Mouse (Mus musculus) G1E (cell line): ENCODE measurements around the gene Mknk1. TPM values are rescaled to one million over a fixed set of nuclear protein-coding genes. Genes with fewer than 3 reads are reported as not detected.

ENCODE experiments used
- ATAC-seq: 2 replicates; pipeline ENCODE4 v1.8.0; 2016; ENCODE audit warnings: mild to moderate bottlenecking; ENCODE audit not compliant: insufficient number of reproducible peaks, poor library complexity, low FRiP score, severe bottlenecking; ENCODE audit errors: extremely low read depth
- DNase-seq: peaks from one replicate; pipeline ENCODE4 v3.0.0; 2012; ENCODE audit warnings: low spot score
- H3K27me3 ChIP-seq: 2 replicates; pipeline ENCODE4 v1.6.1; 2012; ENCODE audit warnings: mild to moderate bottlenecking, low read length, inconsistent platforms; ENCODE audit not compliant: insufficient read depth
- H3K36me3 ChIP-seq: replicated peaks from 2 replicates; pipeline ENCODE3; 2012; ENCODE audit warnings: mild to moderate bottlenecking, inconsistent platforms
- H3K4me1 ChIP-seq: 2 replicates; pipeline ENCODE4 v1.6.1; 2012; ENCODE audit warnings: low read depth, low read length, inconsistent platforms, mixed read lengths; ENCODE audit not compliant: insufficient read depth
- H3K4me3 ChIP-seq: 2 replicates; pipeline ENCODE4 v1.5.1; 2012; ENCODE audit warnings: low read depth, mild to moderate bottlenecking, inconsistent platforms, low read length, moderate library complexity, mixed read lengths
- H3K9me3 ChIP-seq: replicated peaks from 2 replicates; pipeline ENCODE4 v1.6.1; 2012; ENCODE audit warnings: inconsistent platforms
- CTCF ChIP-seq: IDR thresholded peaks from 2 replicates; pipeline ENCODE4 v1.5.1; 2012; ENCODE audit warnings: low read depth, low read length, inconsistent platforms, mixed read lengths
- GATA1 ChIP-seq: IDR thresholded peaks from 2 replicates; pipeline ENCODE4 v1.6.1; 2012; ENCODE audit warnings: borderline replicate concordance, low read length, inconsistent platforms, mixed read lengths
- GATA2 ChIP-seq: IDR thresholded peaks from 2 replicates; pipeline ENCODE4 v1.6.1; 2012; ENCODE audit warnings: low read depth, low read length, inconsistent platforms, borderline replicate concordance
- POLR2AphosphoS5 ChIP-seq: IDR thresholded peaks from 2 replicates; pipeline ENCODE4 v1.6.1; 2012; ENCODE audit warnings: low read depth, low read length, inconsistent platforms; ENCODE audit not compliant: insufficient replicate concordance
- TAL1 ChIP-seq: conservative IDR thresholded peaks from 2 replicates; pipeline ENCODE4 v1.6.1; 2012; ENCODE audit warnings: low read depth, low read length, inconsistent platforms, mixed read lengths
- polyA plus RNA-seq: library from polyadenylated mRNA; stranded (reverse); fragments of >175 nt; gene quantifications from 2 replicates; pipeline ENCODE4 v1.2.3, GENCODE M21; 2012
- total RNA-seq, 2 experiments: library from RNA; stranded (forward) in 1 of 2; stranded (reverse) in 1 of 2; fragments of 200-1000 nt in 1 of 2; fragments of >200 nt in 1 of 2; fragmentation: Nextera tagmentation in 1 of 2; gene quantifications; 2 replicates each; pipeline ENCODE4 v1.2.3; 2014 to 2017

The Mknk1 gene
- total and polyA plus RNA-seq, 3 experiments, result 39.8 to 111 (median 86.9) TPM

DNA sequence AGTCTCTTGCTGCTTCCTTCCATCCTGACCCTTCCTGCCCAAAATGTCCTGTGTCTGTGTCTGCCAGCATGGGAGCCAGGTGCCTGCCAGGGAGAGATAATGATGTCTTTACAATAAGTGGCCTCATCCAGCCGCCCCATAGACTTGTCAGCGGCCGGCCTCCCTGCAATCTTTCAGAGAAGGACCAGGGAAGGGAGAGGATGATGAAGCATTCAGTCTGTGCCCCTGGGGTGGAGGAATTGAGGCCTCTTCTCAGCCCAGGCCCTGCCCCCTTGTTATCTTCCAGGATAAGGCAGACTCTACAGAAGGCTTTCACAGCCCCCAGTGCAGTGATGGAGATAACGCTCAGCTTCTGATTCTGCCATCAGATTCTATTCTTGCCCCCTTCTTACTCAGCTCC lies 17.3 kb downstream of the Mknk1 start:
- DNase-seq, result peak; percentile 80
- Histone ChIP-seq H3K36me3 (peaks cover 91% of the 10 kb centered on the region), H3K4me1 (peaks cover 68% of the 10 kb centered on the region), H3K4me3 (peak overlapping the region; percentile 27; the same call in 1 of the 2 replicates), H3K9me3 (no peaks in the 10 kb centered on the region), H3K27me3 (no peaks in the 10 kb centered on the region)
- TF ChIP-seq GATA2 (no peak), TAL1 (peak; percentile 70)
- ATAC-seq, result peak; percentile 84

DNA sequence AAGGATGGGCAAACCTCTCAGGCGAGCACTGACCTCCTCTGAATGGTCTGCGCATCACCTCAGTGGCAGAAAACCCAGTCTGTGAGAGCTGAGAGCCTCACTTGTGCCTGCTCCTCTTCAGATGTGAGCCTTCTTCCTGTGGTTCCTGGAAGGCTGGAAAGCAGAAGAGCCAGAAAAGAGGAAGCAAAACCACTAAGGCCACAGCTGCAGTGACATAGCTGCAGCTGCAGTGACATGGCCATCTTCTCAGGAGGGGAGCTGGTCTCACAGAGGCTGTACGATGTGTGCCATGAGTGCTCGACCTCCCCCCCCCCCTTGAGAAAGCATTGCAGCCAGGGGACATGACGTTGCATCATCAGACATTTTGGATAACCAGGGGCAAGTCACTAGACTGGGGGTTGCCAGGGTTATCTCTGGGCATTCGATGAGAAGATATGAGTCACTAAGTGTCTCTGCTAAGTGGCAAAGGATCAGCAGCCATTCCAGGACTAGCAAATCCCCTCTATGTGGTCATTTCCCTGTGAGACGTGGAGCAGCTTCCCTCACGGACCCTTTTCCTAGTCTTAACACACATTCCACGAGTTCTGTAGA lies 18.4 kb downstream of the Mknk1 start:
- Histone ChIP-seq H3K27me3 (no peaks in the 10 kb centered on the region), H3K9me3 (no peaks in the 10 kb centered on the region), H3K36me3 (peaks cover 91% of the 10 kb centered on the region), H3K4me3 (peak overlapping the region; percentile 52; the same call in 1 of the 2 replicates), H3K4me1 (peaks cover 62% of the 10 kb centered on the region)
- DNase-seq, result peak; percentile 82
- peak; percentile 48 for ATAC-seq
- TF ChIP-seq GATA1, result no peak
- no peak for TF ChIP-seq POLR2AphosphoS5
- TF ChIP-seq GATA2, result no peak
- no peak for TF ChIP-seq CTCF
- TF ChIP-seq TAL1, result 0 out of 2 replicates have a peak, but pooled peaks have one; percentile 24

DNA sequence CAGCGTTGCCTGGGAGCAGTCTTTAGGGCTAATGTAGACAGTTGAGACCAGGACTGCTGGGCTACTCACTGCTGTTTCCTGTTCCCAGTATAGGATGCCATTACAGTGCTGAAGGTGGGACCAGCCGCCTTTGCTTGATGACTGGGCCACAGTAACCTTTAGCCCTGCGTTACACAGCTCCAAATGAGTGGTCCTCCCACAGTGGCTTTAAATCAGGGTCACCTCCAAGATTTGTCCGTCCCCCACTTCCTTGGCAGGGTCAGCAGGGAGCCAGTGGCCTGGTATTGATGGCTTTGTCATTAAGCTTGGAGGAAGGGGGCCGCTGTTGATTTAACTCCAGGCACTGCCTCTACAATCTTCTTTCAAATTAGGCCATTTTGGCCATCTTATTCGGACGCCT lies 24.4 kb downstream of the Mknk1 start:
- no peak for TF ChIP-seq CTCF
- no peak for TF ChIP-seq GATA2
- TF ChIP-seq GATA1, result no peak
- TF ChIP-seq TAL1, result no peak
- TF ChIP-seq POLR2AphosphoS5, result no peak
- peaks cover 14% of the 10 kb centered on the region for H3K4me1 ChIP-seq
- no peak for DNase-seq
- H3K27me3 ChIP-seq, result no peaks in the 10 kb centered on the region
- no peaks in the 10 kb centered on the region for H3K9me3 ChIP-seq
- no peak for ATAC-seq
- no peak overlapping the region for H3K4me3 ChIP-seq
- H3K36me3 ChIP-seq, result peaks cover 97% of the 10 kb centered on the region

DNA sequence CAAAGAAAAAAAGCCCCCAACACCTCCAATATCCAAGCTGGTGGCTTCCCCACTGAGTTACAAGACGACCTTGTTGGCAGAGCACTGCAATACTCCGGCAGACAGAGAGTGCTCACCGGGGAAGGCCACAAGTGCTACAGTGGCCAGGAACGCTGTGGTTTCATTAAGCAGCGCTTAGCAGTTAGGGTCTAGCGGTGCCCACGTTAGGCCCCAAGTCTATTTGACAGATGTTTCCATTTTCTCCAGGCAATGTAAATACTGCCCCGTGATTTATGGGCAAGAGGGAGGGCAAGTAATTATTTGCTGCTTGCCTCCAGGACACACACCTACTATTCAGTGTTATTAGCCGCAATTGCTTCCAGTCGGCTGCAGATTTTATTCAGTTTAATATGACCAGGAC lies 24.9 kb downstream of the Mknk1 start:
- H3K27me3 ChIP-seq, result no peaks in the 10 kb centered on the region
- peaks cover 97% of the 10 kb centered on the region for H3K36me3 ChIP-seq
- no peak for ATAC-seq
- H3K9me3 ChIP-seq, result no peaks in the 10 kb centered on the region
- no peak overlapping the region for H3K4me3 ChIP-seq
- no peak for TF ChIP-seq GATA1
- TF ChIP-seq TAL1, result no peak
- no peak for TF ChIP-seq GATA2
- TF ChIP-seq POLR2AphosphoS5, result no peak
- no peak for TF ChIP-seq CTCF
- H3K4me1 ChIP-seq, result peaks cover 10% of the 10 kb centered on the region
- DNase-seq, result no peak

DNA sequence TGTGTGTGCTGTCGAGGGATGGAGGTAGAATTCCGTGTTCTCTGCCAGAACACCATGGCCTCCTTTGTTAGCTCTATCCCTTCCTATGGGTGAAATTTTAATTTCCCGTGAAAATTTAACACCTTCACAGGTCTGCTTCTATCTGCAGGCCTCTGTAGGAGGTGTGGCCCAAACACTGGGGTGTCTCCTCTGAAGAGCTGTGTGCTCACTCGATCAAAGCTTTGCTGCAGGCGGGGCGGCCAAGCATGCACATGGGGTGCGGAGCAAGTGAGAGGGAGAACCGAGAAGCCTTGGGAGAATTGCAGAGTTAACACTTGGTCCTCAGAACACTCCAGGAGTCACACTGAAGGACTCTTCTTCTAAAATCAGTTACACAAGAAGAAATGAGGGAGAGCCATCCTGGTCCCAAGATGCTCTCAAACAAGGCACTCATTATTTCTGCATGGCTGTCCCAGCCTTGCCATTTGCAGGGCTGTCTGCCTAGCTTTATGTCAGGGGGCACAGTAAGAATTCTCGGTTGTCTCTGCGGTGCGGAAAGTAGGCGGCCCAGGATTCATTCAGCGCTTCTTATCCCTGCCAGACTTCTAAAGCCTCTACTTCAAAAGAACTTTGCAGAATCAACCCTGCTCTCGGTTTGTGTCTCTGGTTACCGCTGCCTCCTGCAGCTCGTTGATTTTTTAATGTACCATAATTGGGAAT lies 30.7 kb downstream of the Mknk1 start:
- no peaks in the 10 kb centered on the region for H3K9me3 ChIP-seq
- no peak for TF ChIP-seq GATA2
- TF ChIP-seq TAL1, result no peak
- TF ChIP-seq POLR2AphosphoS5, result no peak
- no peak for TF ChIP-seq CTCF
- no peak for TF ChIP-seq GATA1
- H3K36me3 ChIP-seq, result peaks cover 95% of the 10 kb centered on the region
- H3K27me3 ChIP-seq, result no peaks in the 10 kb centered on the region
- no peak overlapping the region for H3K4me3 ChIP-seq
- ATAC-seq, result no peak
- H3K4me1 ChIP-seq, result no peaks in the 10 kb centered on the region
- DNase-seq, result no peak

DNA sequence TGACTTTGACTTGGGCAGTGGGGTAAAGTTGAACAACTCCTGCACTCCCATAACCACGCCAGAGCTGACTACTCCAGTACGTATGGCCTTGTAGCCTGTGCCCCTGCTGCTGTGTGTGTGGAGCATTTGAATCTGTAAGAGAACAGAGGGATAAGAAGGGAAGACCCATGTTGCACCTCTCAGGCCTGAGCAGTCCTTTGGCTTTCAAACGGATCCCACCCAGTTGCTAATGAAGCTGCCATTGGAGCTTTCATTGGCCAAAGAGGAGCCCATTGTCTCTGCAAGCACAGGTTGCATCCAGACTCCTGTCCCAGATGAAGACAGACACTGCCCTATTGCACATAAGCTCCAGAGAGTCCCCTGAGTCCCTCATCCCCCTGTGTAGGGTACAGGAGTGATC lies 34.2 kb downstream of the Mknk1 start:
- TF ChIP-seq GATA1 (no peak), GATA2 (no peak), CTCF (no peak), TAL1 (no peak), POLR2AphosphoS5 (no peak)
- peaks cover 97% of the 10 kb centered on the region for H3K36me3 ChIP-seq
- H3K9me3 ChIP-seq, result no peaks in the 10 kb centered on the region
- ATAC-seq (no peak), DNase-seq (no peak)
- H3K4me1 ChIP-seq, result no peaks in the 10 kb centered on the region
- H3K4me3 ChIP-seq, result no peak overlapping the region
- H3K27me3 ChIP-seq, result no peaks in the 10 kb centered on the region
